Mouse (Mus musculus) CD4-positive helper T cell, adult 2 months (primary cell): ENCODE measurements at regions not wholly inside any gene's neighbourhood (a gene's known extent, or its start where the extent isn't known, plus 50 kb on each side); places are given as distances from the start of the nearest gene placed in this dataset.

Source experiments
- DNase-seq: peaks from one replicate; pipeline ENCODE4 v3.0.0-alpha.2; 2012; ENCODE audit warnings: low read depth, missing footprints, low spot score

DNA sequence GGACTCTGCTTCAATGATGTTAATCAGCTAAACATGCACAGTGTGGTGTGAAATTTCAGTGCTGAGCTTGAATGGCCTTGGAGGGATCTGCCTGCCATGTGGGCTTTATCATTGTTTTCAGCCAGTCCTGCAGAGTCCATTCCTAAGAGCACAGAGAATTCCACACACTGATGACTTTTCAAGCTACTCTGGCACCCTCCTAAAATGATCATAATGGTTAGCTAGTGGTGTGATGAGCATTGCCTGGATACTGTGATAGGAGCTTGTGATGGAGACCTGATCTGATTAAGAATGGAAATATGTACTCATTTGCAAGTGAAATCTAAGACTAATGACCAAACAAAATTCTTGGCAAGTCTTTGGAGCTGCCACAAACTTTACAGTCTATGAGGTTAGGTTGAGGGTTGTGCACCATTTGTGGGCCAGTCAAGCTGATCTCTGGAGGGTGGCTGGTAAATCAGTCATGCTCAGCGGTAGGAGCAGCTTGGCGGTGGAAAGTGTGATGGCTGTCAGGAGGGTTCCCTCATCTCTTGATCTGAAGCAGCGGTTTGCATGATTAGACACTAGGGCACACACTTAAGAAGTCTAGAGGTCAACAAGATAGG lies 91.0 kb upstream of the Cep162 start:
- DNase-seq: no peak

DNA sequence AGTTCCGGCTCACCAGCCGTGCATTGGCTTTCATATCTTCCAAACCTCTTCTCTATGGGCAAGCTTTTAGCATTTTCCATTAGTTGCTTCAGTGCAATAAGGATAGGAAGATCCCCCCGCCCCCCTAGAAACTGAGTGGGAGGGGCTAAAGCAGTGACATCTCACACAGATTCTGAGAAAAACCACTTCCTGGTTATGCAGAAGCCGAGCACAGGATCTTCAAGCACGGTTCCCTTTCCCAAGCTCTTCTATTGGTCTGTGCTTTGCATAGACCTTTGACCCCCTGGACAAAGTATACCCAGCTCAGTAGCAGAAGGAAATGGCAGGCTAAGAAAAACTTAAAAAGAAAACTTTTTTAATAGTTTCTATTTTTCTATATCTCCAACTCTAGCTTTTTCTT lies 86.1 kb upstream of the Cep162 start:
- DNase-seq: no peak

DNA sequence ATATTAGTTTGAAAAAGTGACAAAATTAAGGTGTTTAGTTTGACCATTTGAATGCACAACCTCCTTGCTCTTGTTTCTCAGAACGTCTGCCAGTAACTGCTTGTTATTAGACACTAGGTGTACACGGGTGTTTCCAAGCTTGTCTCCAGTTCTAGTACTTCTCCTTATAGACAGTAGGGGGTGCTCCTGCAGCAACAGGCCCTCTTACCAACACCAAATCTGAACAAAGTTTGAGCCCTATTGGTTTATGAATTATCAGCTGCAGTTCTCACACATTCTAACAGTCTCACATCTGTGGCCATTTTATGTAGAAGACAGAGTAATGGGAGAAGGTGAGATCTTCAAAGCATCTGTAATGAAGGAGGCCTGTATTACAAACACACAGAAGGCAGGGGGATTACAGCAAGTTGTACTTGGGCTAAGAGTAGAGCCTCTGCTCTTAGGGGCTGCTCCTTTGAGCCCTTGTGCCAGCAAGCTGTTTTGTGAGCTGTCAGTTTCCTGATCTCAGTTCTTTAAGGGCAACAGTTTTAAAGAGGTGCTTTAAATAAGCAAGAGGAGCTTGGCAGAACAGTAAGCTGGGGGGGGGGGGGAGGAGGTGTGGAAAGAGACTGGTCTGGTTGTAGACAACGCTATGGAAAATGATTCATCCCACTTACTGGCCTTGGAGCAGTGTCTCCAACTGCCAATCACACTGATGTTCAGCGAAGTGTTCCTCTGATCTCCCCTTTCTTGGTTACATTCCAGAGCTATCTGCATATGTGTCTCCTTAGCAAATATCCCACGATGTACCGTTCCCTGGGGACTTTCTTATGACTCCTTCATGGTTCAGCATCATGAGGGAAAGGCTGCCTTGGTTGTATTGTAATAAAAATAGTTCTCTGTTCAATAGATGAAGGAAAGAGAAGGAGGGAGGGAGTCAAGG lies 71.3 kb upstream of the Cep162 start:
- DNase-seq: no peak

DNA sequence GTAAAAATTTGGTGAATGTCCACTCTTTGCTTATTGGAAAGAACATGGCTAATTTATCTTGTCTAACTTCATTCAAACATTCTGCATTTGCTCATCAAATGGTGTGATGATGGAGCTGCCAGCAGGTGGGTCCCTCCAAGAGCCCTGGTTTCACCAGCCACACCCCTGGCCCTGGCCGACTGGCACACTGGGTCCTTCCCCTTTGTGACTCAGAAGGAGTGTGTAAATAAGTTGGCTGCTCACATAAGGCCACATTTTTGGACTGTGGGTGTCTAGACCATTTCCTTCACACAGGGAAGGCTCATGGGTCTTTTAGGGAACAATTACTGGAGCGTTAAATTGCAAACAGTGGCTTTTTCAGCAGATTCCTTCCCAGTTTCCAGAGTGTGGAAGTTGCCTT lies 68.4 kb upstream of the Cep162 start:
- DNase-seq: no peak

DNA sequence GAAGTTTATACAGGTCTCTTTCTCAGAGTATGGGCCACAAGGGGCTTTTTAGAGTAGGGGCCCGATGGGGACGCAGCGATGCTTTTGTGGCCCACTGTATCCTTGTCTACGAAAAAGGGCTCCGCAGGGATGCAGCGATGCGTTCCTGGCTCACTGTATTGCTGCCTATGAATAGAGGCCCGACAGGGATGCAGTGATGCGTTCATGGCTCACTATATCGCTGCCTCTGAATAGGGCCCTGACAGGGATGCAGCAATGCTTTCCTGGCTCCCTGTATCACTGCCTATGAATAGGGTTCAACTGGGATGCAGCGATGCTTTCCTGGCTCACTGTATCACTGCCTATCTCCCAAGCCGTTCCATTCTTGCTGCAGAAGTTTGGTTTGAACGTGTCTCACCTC lies 65.4 kb upstream of the Cep162 start:
- DNase-seq: no peak

DNA sequence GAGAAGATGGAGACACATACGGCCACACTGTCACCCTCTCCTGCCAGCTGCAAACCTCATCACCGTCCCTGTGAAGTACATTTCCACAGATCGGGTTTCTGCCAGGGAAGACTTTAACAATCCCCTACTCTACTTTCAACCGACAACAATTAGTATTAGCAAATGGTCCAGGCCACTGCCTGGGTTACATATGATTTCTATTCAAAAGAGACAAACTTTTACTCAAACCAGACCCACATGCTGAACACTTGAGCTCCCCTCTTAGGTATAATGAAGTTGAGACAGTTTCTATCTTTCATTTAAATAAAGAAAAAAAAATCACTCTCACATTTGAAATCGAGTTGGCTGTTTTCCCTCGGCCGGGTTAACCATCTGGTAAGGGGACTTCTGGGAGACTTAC lies 63.4 kb upstream of the Cep162 start:
- no peak for DNase-seq

DNA sequence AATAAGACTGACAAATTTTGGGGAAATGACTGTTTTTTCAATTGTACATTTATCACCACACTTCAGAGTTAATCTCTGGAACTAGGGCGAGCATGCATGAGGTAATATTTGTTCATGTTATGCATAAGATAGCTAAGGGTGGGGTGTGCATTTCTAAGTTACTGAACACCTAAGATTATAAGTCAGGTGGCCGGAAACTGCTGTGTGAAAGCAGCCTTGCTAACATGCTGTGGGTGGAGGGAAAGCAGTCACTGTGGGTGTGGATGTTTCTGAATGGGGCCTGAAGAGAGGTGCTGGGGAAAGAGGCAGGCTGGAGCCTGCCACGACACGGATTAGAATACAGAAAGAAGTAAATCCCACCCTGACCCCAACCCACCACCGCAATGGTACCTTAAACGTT lies 54.8 kb upstream of the Cep162 start:
- no peak for DNase-seq
